In genomic region chr1:90205223-90205622, GRCm38 (mm10) we compare ENCODE assay signal across 9 mouse cellular contexts. TPM values are rescaled to one million over a fixed set of nuclear protein-coding genes. Genes with fewer than 3 reads are reported as not detected.
DNase-seq lines count a peak whose midpoint lies in the region; TF ChIP-seq lines count a peak whose summit lies in the region.
"Had no signal": no experiment of that assay in that cellular context is flagged by ENCODE, and none has a peak within 500 bp of the region (broad histone marks: within the 10 kb centered on the region; RNA-seq: fewer than 3 reads in every experiment).

No protein-coding gene starts in this region.

- no peaks in the 10 kb centered on the region for H3K36me3 ChIP-seq in kidney, adult 2 months (ENCODE audit: control insufficient read depth, insufficient read depth, low read length)

- peaks cover 2% of the 10 kb centered on the region; the same call in 1 of the 2 replicates for H3K4me1 ChIP-seq in cortical plate, adult 2 months (ENCODE audit: control insufficient read depth, insufficient read depth, low read length)
- H3K4me1 ChIP-seq in kidney, adult 2 months (ENCODE audit: control insufficient read depth, insufficient read depth, low read length), result peaks cover 27% of the 10 kb centered on the region

- peak; percentile 69 for TF ChIP-seq CTCF in cortical plate, adult 2 months (IDR thresholded peaks at IDR 0.05; ENCODE audit: extremely low read depth, insufficient read depth, low read length)
- peak; percentile 59 for TF ChIP-seq CTCF in kidney, adult 2 months (conservative IDR thresholded peaks at IDR 0.05; ENCODE audit: insufficient read depth, insufficient read length, low read depth, low read length)

- H3K27ac ChIP-seq in cortical plate, adult 2 months (ENCODE audit: insufficient read depth, low read length), result no peak overlapping the region; the same call in 1 of the 2 replicates
- peak overlapping the region; percentile 61 for H3K27ac ChIP-seq in kidney, adult 2 months (ENCODE audit: insufficient read depth, low read depth, low read length)

- no peaks in the 10 kb centered on the region for H3K27me3 ChIP-seq in kidney, adult 2 months (replicated peaks; ENCODE audit: control insufficient read depth, insufficient read depth, low read length)

- 0 out of 2 replicates have a peak, but pooled peaks have one; percentile 18 for TF ChIP-seq POLR2A in cortical plate, adult 2 months (IDR thresholded peaks at IDR 0.05; ENCODE audit: extremely low read depth, insufficient read depth, low read length)
- no peak for TF ChIP-seq POLR2A in kidney, adult 2 months (IDR thresholded peaks at IDR 0.05; ENCODE audit: low read depth, low read length)

- DNase-seq in adrenal gland, postnatal 10 days, result peak; percentile 70
- no peak for DNase-seq in adrenal gland, adult 18-20 months (ENCODE audit: low spot score in 2 of 2)
- peak; percentile 74 to 80 for DNase-seq in heart, adult 18-20 months
- DNase-seq in kidney, adult 2 months, result peak; percentile 80
- DNase-seq in liver, result peak; percentile 52
- DNase-seq in neural tube, embryonic 10.5 days (ENCODE audit: extremely low spot score, low spot score), result peak; percentile 61
- no peak for DNase-seq in c-Kit-positive CD71-positive TER-119-positive erythroid progenitor cells, embryonic 14.5 days (ENCODE audit: low spot score)

- WGBS in kidney, adult 2 months, result 5% methylated on average over 6 of the region's 6 CpGs

- peak overlapping the region; percentile 52 for H3K4me3 ChIP-seq in cortical plate, adult 2 months (ENCODE audit: insufficient read depth, low read length)
- H3K4me3 ChIP-seq in kidney, adult 2 months (ENCODE audit: insufficient read depth, low read depth, low read length), result peak overlapping the region; percentile 85

RNA-seq across cellular contexts. Expression of gene Ackr3, which starts 1.4 kb away (rescaled TPM):
- 10 to 100 TPM; 26.3 to 60.8 TPM for total RNA-seq in adrenal gland, postnatal 10 days (2021)
- 100 to 1,000 TPM in 1 of 2 experiments, 10 to 100 TPM in 1; 60.6 to 157 TPM for total RNA-seq in adrenal gland, adult 18-20 months (2021)
- polyA plus RNA-seq in cortical plate, adult 2 months (2012; rRNA removed), result 16.7 and 17.6 TPM in 2 replicates
- total RNA-seq in heart, adult 18-20 months (2021), result 10 to 100 TPM; 49.2 to 52.5 TPM
- 128 and 172 TPM in 2 replicates for polyA plus RNA-seq in kidney, adult 2 months (2012; rRNA removed)

RNA-seq across cellular contexts. Expression of gene Iqca, which starts 52.0 kb away (rescaled TPM):
- total RNA-seq in adrenal gland, postnatal 10 days (2021), result not detected
- not detected for total RNA-seq in adrenal gland, adult 18-20 months (2021)
- 0.61 and 0.86 TPM in 2 replicates for polyA plus RNA-seq in cortical plate, adult 2 months (2012; rRNA removed)
- under 1 TPM in 1 of 2 experiments, not detected in 1; 0.69 TPM for total RNA-seq in heart, adult 18-20 months (2021)
- polyA plus RNA-seq in kidney, adult 2 months (2012; rRNA removed), result 0.05 and 0.33 TPM in 2 replicates
- total RNA-seq: gastrocnemius, postnatal 4 days had no signal

Comparison
In these comparisons a context has a peak if more than half of its experiments do, and no peak if none do; other contexts are left out.
1. DNase-seq: peak in adrenal gland, postnatal 10 days (single experiment), heart, adult 18-20 months (2 of 2), kidney, adult 2 months (single experiment), liver (single experiment) and neural tube, embryonic 10.5 days (single experiment); none in adrenal gland, adult 18-20 months (0 of 2) and c-Kit-positive CD71-positive TER-119-positive erythroid progenitor cells, embryonic 14.5 days (single experiment).